Mouse (Mus musculus) heart, embryonic 14.5 days (tissue): Measurements from ENCODE around the gene Slc7a11. TPM values are rescaled to one million over a fixed set of nuclear protein-coding genes. Genes with fewer than 3 reads are reported as not detected.

Experiments used
- ATAC-seq: fragments of 200-750 bp; cut with Nextera tagmentation; 2 replicates; pipeline ENCODE4 v1.8.0; 2017; ENCODE audit warnings: low read depth, moderate TSS enrichment; ENCODE audit not compliant: insufficient number of reproducible peaks, insufficient read depth, low FRiP score
- H3K27ac ChIP-seq, 2 experiments: fragments of 200-500 bp in 1 of 2; fragments of 300-500 bp in 1 of 2; sonication (generic) in 1 of 2; replicated peaks in 1 of 2; 2 replicates each; pipeline ENCODE4 v1.5.1; 2012 to 2014; ENCODE audit warnings: low read depth in 2 of 2, low read length in 2 of 2, control low read depth in 1 of 2, mild to moderate bottlenecking in 1 of 2, mixed read lengths in 1 of 2; ENCODE audit not compliant: control insufficient read depth in 1 of 2, insufficient read depth in 1 of 2
- H3K27me3 ChIP-seq: fragments of 300-500 bp; sonication (generic); 2 replicates; pipeline ENCODE4 v1.6.1; 2014; ENCODE audit warnings: mild to moderate bottlenecking, low read length, control low read depth; ENCODE audit not compliant: control insufficient read depth, insufficient read depth
- H3K36me3 ChIP-seq: fragments of 300-500 bp; sonication (generic); 2 replicates; pipeline ENCODE4 v1.6.1; 2014; ENCODE audit warnings: mild to moderate bottlenecking, control low read depth, low read length, mixed read lengths; ENCODE audit not compliant: control insufficient read depth, insufficient read depth
- H3K4me1 ChIP-seq, 2 experiments: fragments of 200-500 bp in 1 of 2; fragments of 300-500 bp in 1 of 2; sonication (generic) in 1 of 2; 2 replicates each; pipeline ENCODE4 v1.6.1; 2012 to 2014; ENCODE audit warnings: low read length in 2 of 2, control low read depth in 1 of 2, mixed read lengths in 1 of 2; ENCODE audit not compliant: control insufficient read depth in 2 of 2, insufficient read depth in 2 of 2
- H3K4me2 ChIP-seq: fragments of 300-500 bp; sonication (generic); 2 replicates; pipeline ENCODE4 v1.6.1; 2014; ENCODE audit warnings: mild to moderate bottlenecking, low read length
- H3K4me3 ChIP-seq, 2 experiments: fragments of 200-500 bp in 1 of 2; fragments of 300-500 bp in 1 of 2; sonication (generic) in 1 of 2; 2 replicates each; pipeline ENCODE4 v1.5.1; 2012 to 2014; ENCODE audit warnings: low read length in 2 of 2, mild to moderate bottlenecking in 2 of 2, control low read depth in 1 of 2, low read depth in 1 of 2, moderate library complexity in 1 of 2; ENCODE audit not compliant: control insufficient read depth in 1 of 2, insufficient read depth in 1 of 2
- H3K9ac ChIP-seq: fragments of 300-500 bp; sonication (generic); 2 replicates; pipeline ENCODE4 v1.6.1; 2014; ENCODE audit warnings: mild to moderate bottlenecking, low read length
- H3K9me3 ChIP-seq: fragments of 300-500 bp; sonication (generic); 2 replicates; pipeline ENCODE4 v1.6.1; 2016; ENCODE audit warnings: low read length, control low read depth; ENCODE audit not compliant: control insufficient read depth
- WGBS: fragments of 180-500 bp; shearing (Covaris S2); extraction: QIAGEN DNeasy Blood & Tissue Kit; methylation state at CpG from one replicate; pipeline ENCODE4 v1.1.7; 2014; 5-methylcytosine and 5-hydroxymethylcytosine counted together
- polyA plus RNA-seq: library from polyadenylated mRNA; unstranded; fragments of >200 nt; fragmentation: Nextera tagmentation; extraction: Ambion mirVana; gene quantifications from 2 replicates; pipeline ENCODE4 v1.2.1, GENCODE M21; 2014

Slc7a11 gene
- polyA plus RNA-seq, 1 experiment from 2014 or later, result 0.16 TPM

DNA sequence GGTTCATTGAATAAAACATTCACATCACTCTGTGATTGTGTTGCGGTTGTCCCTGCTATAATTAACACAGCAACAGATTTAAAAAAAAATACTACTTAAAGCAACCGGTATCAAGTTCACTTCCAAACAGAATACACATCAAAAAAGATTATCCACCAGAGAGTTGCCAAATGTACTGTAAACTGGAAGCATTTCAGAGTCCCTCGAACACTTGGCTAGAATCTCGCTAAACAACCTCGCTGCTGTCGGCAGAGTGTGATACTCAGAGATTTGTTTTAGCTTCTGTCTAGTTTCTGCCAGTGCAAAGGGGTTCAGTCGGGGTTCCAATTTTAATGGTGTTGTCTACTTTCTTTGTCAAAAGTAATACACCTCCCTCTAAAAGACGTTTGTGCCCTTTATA lies 118.9 kb downstream of the Slc7a11 start:
- no peak overlapping the region for H3K9ac ChIP-seq
- H3K4me1 ChIP-seq, result no peaks in the 10 kb centered on the region
- H3K27ac ChIP-seq, result no peak overlapping the region
- no peaks in the 10 kb centered on the region for H3K9me3 ChIP-seq
- no peak for ATAC-seq
- no peaks in the 10 kb centered on the region for H3K36me3 ChIP-seq
- H3K4me3 ChIP-seq, result no peak overlapping the region
- no peak overlapping the region for H3K4me2 ChIP-seq
- H3K27me3 ChIP-seq, result no peaks in the 10 kb centered on the region
- WGBS, result 66% methylated on average over 8 of the region's 8 CpGs

DNA sequence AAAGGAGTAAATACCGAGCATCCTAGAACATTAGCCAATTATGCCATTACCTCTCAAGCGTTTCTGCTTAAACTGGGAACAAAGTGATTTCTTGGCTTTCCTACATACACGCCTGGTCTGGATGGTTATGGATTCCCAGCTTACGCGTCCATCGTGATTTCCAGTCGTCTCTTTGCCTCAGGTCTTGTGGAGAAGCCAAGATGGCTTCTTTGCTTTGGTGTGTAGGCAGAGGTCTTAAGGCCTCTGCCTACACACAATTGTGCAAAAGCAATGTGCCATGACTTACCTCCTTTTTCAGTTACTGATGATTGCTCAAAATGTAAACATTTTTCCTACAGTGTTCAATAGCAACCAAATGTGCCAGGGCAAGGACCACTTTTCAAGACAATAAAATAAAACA lies 119.5 kb downstream of the Slc7a11 start:
- 92% methylated on average over 7 of the region's 7 CpGs for WGBS
- no peak overlapping the region for H3K27ac ChIP-seq
- no peaks in the 10 kb centered on the region for H3K36me3 ChIP-seq
- ATAC-seq, result no peak
- H3K4me3 ChIP-seq, result no peak overlapping the region
- no peak overlapping the region for H3K4me2 ChIP-seq
- no peaks in the 10 kb centered on the region for H3K9me3 ChIP-seq
- H3K27me3 ChIP-seq, result no peaks in the 10 kb centered on the region
- no peaks in the 10 kb centered on the region for H3K4me1 ChIP-seq
- H3K9ac ChIP-seq, result no peak overlapping the region

DNA sequence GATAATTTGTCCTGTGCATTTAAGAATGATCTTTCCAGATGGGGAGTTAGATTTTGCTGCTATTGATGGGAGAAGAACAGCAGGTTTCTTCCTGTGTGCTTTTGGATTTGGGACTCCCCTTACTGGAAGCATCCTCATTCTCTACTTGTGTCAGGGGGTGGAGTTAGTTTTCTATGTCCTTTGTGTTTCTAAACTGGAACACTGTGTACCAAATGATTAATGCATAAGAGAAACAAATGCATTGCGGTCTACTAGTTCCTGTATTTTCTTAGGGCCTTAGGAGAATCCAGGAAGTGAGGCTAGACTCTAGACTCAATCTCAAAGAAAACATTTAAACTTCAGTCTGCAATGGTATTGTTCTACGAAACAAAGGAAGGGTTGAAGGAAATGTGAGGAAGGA lies 122.6 kb downstream of the Slc7a11 start:
- no peak for ATAC-seq
- Histone ChIP-seq H3K4me3 (no peak overlapping the region), H3K9ac (no peak overlapping the region), H3K9me3 (no peaks in the 10 kb centered on the region), H3K36me3 (no peaks in the 10 kb centered on the region), H3K4me2 (no peak overlapping the region), H3K27me3 (no peaks in the 10 kb centered on the region), H3K27ac (no peak overlapping the region), H3K4me1 (no peaks in the 10 kb centered on the region)
- 72% methylated on average over 2 of the region's 2 CpGs for WGBS

DNA sequence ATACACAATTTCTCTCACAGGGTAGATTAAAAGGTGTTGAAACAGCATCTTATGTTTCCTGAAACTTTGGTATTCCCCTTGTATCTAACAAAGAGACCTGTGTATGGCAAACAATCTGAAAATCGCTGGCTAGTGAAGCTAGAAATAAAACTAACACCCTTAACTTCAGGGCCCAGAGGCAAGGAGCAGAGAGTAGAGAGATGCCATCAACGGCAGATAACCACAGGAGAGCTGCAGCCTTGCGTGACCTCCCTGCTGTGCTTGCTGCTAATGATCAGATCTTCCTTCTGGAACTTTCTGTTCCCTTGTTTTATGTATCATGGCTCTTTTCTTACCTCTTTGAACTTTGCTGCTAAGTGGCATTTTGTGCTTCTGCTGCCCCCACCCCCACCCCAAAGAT lies 125.3 kb downstream of the Slc7a11 start:
- 74% methylated on average over 3 of the region's 3 CpGs for WGBS
- no peaks in the 10 kb centered on the region for H3K4me1 ChIP-seq
- H3K27ac ChIP-seq, result no peak overlapping the region
- no peak overlapping the region for H3K4me3 ChIP-seq
- no peak overlapping the region for H3K4me2 ChIP-seq
- H3K36me3 ChIP-seq, result no peaks in the 10 kb centered on the region
- H3K27me3 ChIP-seq, result no peaks in the 10 kb centered on the region
- ATAC-seq, result no peak
- no peaks in the 10 kb centered on the region for H3K9me3 ChIP-seq
- H3K9ac ChIP-seq, result no peak overlapping the region

DNA sequence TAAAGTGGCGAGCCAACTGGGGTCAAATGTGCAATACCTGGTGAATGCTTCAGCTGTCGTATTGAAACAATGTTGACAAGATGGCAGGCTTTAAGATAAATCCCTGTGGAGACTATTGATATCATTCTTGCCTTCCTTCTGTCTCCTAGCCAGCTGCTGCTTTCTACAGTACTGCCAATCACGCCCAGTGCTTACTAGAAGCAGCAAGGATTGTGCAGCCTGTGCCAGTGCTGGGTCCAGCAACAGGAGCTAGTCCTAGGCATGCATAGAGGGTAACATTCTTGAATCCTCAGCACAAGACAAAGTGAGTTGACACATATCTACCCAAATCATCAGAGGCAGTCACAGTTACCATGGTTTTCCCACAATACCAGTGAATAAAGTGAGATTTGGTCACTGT lies 129.6 kb downstream of the Slc7a11 start:
- 68% methylated on average over 3 of the region's 3 CpGs for WGBS
- H3K4me1 ChIP-seq, result no peaks in the 10 kb centered on the region
- H3K36me3 ChIP-seq, result no peaks in the 10 kb centered on the region
- no peaks in the 10 kb centered on the region for H3K27me3 ChIP-seq
- H3K9me3 ChIP-seq, result no peaks in the 10 kb centered on the region
- H3K27ac ChIP-seq, result no peak overlapping the region
- ATAC-seq, result no peak
- no peak overlapping the region for H3K9ac ChIP-seq
- no peak overlapping the region for H3K4me2 ChIP-seq
- no peak overlapping the region for H3K4me3 ChIP-seq

DNA sequence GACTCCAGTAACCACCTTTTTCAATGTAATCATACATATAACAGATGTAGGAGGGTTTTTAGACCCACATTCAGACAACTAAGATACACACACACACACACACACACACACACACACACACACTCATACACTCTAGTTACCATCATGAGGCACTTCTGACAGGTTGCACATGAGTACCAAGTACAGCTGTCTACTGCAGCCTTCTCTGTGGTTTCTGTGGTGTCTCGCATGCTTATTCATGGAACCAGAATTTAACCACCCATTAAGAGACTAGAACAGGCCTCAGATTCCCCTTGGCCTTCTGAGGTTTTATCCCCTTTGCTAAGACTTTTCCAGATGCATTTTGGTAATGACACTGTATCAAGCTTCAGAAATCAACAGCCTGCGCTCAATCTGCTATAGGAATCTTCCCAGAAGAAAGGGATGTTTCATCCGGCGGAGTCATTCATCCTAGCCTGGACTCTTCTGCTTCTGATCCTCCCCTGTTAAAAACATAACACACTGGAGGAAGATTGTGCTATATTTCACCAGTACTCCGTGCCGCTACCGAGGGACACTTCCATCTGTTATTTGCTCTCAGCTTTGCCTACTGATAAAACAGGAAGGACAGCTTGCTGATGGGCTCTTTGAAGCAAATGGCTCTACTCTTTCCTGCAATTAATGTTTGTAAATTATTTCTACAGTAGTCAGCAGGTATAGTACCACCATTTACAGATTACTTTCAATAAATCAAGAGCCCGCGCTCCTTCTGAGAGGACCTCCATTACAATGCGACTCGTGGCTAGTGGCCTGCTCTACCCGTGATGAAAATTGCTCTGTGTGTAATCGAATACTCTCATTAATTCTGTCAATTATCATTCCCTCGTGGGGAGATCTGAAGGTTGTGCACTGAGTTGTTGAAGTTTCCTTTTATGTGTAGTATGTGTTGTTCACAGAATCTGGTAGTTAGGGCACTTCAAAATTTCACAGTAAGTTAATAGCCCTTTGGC lies 135.8 kb downstream of the Slc7a11 start:
- H3K4me2 ChIP-seq, result no peak overlapping the region
- no peaks in the 10 kb centered on the region for H3K9me3 ChIP-seq
- 81% methylated on average over 14 of the region's 14 CpGs for WGBS
- H3K4me3 ChIP-seq, result no peak overlapping the region
- no peaks in the 10 kb centered on the region for H3K27me3 ChIP-seq
- ATAC-seq, result no peak
- no peaks in the 10 kb centered on the region for H3K36me3 ChIP-seq
- no peak overlapping the region for H3K27ac ChIP-seq
- H3K9ac ChIP-seq, result no peak overlapping the region
- H3K4me1 ChIP-seq, result no peaks in the 10 kb centered on the region

DNA sequence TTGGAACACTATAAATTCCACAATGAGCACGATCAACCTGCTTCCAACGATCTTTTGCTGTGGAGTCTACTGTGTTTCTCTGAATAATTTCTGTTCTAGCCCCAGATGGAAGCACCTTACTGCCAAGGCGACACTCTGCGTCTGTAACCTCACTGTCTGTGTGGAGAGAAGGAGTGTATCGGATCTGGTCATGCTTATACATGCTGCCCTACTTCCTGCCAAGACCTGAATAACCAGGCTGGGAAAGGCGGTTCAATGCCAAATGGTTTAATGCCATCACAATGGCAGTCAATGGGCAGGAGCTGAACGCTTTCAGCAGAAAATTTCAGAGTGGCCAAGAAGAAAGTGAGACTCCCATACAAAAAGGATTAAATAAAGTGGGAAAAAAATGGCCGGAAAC lies 137.1 kb downstream of the Slc7a11 start:
- no peak for ATAC-seq
- WGBS, result 88% methylated on average over 8 of the region's 8 CpGs
- Histone ChIP-seq H3K4me3 (no peak overlapping the region), H3K9ac (no peak overlapping the region), H3K27ac (no peak overlapping the region), H3K36me3 (no peaks in the 10 kb centered on the region), H3K4me1 (no peaks in the 10 kb centered on the region), H3K27me3 (no peaks in the 10 kb centered on the region), H3K4me2 (no peak overlapping the region), H3K9me3 (no peaks in the 10 kb centered on the region)

DNA sequence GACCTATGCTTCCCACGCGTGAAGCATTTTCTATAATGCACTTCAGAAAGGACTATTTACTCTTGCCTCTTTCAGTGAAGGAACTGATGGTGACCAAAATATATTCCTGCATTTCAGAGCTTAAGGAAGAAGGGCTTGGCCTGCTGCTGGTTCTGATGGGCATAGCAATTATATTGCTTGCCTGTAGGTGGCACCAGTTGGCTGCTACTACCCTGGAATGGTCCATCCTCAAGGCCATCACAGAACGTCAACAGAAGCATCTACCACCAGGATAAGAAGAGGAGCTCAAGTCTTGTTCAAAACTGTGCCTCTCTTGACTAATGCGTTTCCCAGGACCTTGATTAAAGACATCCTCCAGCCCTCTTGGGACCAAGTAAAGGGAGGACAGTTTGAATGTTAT lies 139.3 kb downstream of the Slc7a11 start:
- no peak overlapping the region for H3K27ac ChIP-seq
- 38% methylated on average over 4 of the region's 4 CpGs for WGBS

More for the DNA sequence above, 139.3 kb downstream of the Slc7a11 start:
- no peak for ATAC-seq
- Histone ChIP-seq H3K4me3 (no peak overlapping the region), H3K4me2 (no peak overlapping the region), H3K36me3 (no peaks in the 10 kb centered on the region), H3K27me3 (no peaks in the 10 kb centered on the region), H3K9me3 (no peaks in the 10 kb centered on the region), H3K4me1 (no peaks in the 10 kb centered on the region), H3K9ac (no peak overlapping the region)
